In the genomic region with DNA sequence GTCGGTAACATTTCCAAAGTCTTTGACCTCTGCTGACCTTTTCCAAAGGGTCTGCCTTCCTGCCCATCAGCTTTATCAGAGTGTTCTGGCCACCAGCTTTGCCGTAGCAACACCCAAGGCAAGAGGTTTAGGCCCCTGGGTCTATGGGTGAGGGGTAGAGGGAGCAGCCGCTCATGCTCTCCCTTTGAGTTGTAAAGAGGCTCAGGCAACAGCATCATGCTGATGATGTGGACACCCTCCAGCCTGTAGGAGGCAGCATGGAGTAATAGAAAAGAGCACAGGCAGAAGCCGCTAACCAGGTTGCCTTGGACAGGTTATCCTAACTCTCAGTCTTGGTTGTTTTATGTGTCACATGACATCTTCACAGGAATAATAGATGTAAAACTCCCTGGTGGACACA, we compare ENCODE assay signal across 8 mouse cellular contexts.
DNase-seq lines count a peak whose midpoint lies in the region; ATAC-seq lines count a peak whose summit lies in the region.

No protein-coding gene starts in this region.

- no peak overlapping the region for H3K4me2 ChIP-seq in liver, embryonic 11.5 days

- DNase-seq in cerebellum, adult 18-20 months: peak; percentile 16 to 19
- DNase-seq in liver: peak; percentile 10
- DNase-seq in liver, embryonic 11.5 days (ENCODE audit: low spot score): no peak
- peak; percentile 12 for DNase-seq in c-Kit-positive CD71-negative TER-119-negative erythroid progenitor cells, embryonic 14.5 days (ENCODE audit: low read depth)
- DNase-seq in kidney, postnatal 10 days: peak; percentile 32
- DNase-seq in splenic B cell, adult 2 months (ENCODE audit: low read depth, low spot score): peak; percentile 28
- no peak for DNase-seq in frontal cortex, adult 2 months (ENCODE audit: extremely low spot score in 1 of 2, low spot score in 1 of 2)

- no peak overlapping the region for H3K27ac ChIP-seq in liver, embryonic 11.5 days (ENCODE audit: low read depth, low read length)

- no peaks in the 10 kb centered on the region for H3K4me1 ChIP-seq in liver, embryonic 11.5 days (replicated peaks; ENCODE audit: control insufficient read depth, insufficient read depth, low read length)

- H3K9me3 ChIP-seq in liver, embryonic 11.5 days (ENCODE audit: control insufficient read depth, low read length): no peaks in the 10 kb centered on the region

- no peaks in the 10 kb centered on the region for H3K36me3 ChIP-seq in liver, embryonic 11.5 days (ENCODE audit: control insufficient read depth, insufficient read depth, low read length)
- no peaks in the 10 kb centered on the region for H3K36me3 ChIP-seq in splenic B cell, adult 2 months (ENCODE audit: control insufficient read depth, insufficient read depth, low read length, poor library complexity, severe bottlenecking)

- WGBS in liver, embryonic 11.5 days: 71% methylated on average over 4 of the region's 4 CpGs

- H3K27me3 ChIP-seq in liver, embryonic 11.5 days (replicated peaks; ENCODE audit: control insufficient read depth, insufficient read depth, low read length): no peaks in the 10 kb centered on the region
- no peaks in the 10 kb centered on the region for H3K27me3 ChIP-seq in splenic B cell, adult 2 months (ENCODE audit: control insufficient read depth, insufficient read depth, low read length, poor library complexity, severe bottlenecking)

- no peak overlapping the region for H3K9ac ChIP-seq in liver, embryonic 11.5 days (ENCODE audit: low read depth, low read length)

- no peak overlapping the region for H3K4me3 ChIP-seq in liver, embryonic 11.5 days (ENCODE audit: low read depth, low read length)

- ATAC-seq in cerebellum, adult (ENCODE audit: insufficient number of reproducible peaks, low FRiP score, low TSS enrichment): no peak
- no peak for ATAC-seq in liver, embryonic 11.5 days (replicated peaks; ENCODE audit: low FRiP score)

Comparison
In these comparisons a context has a peak if more than half of its experiments do, and no peak if none do; other contexts are left out.
1. DNase-seq: peak in cerebellum, adult 18-20 months (2 of 2), liver (single experiment), c-Kit-positive CD71-negative TER-119-negative erythroid progenitor cells, embryonic 14.5 days (single experiment), kidney, postnatal 10 days (single experiment) and splenic B cell, adult 2 months (single experiment); none in liver, embryonic 11.5 days (single experiment) and frontal cortex, adult 2 months (0 of 2).